Mouse (Mus musculus) hindbrain, embryonic 16.5 days (tissue): ENCODE data around the gene Grm7. TPM values are rescaled to one million over a fixed set of nuclear protein-coding genes. Genes with fewer than 3 reads are reported as not detected.

Source experiments
- ATAC-seq: fragments of 200-750 bp; cut with Nextera tagmentation; 2 replicates; pipeline ENCODE4 v1.8.0; 2017; ENCODE audit warnings: moderate TSS enrichment, moderate library complexity
- H3K27ac ChIP-seq: fragments of 300-500 bp; sonication (generic); 2 replicates; pipeline ENCODE4 v1.5.1; 2014; ENCODE audit warnings: low read depth, mild to moderate bottlenecking, control low read depth, low read length, moderate library complexity
- H3K27me3 ChIP-seq: fragments of 300-500 bp; sonication (generic); replicated peaks from 2 replicates; pipeline ENCODE4 v1.6.1; 2014; ENCODE audit warnings: low read length; ENCODE audit not compliant: control insufficient read depth, insufficient read depth
- H3K36me3 ChIP-seq: fragments of 300-500 bp; sonication (generic); 2 replicates; pipeline ENCODE4 v1.6.1; 2014; ENCODE audit warnings: mild to moderate bottlenecking, low read length, moderate library complexity, mixed read lengths; ENCODE audit not compliant: control insufficient read depth, insufficient read depth
- H3K4me1 ChIP-seq: fragments of 300-500 bp; sonication (generic); 2 replicates; pipeline ENCODE4 v1.6.1; 2014; ENCODE audit warnings: low read depth, low read length; ENCODE audit not compliant: control insufficient read depth, insufficient read depth
- H3K4me2 ChIP-seq: fragments of 300-500 bp; sonication (generic); 2 replicates; pipeline ENCODE4 v1.6.1; 2014; ENCODE audit warnings: mild to moderate bottlenecking, low read length, control low read depth, moderate library complexity
- H3K4me3 ChIP-seq: fragments of 300-500 bp; sonication (generic); 2 replicates; pipeline ENCODE4 v1.5.1; 2014; ENCODE audit warnings: mild to moderate bottlenecking, low read length, control low read depth, moderate library complexity
- H3K9ac ChIP-seq: fragments of 300-500 bp; sonication (generic); 2 replicates; pipeline ENCODE4 v1.6.1; 2014; ENCODE audit warnings: low read depth, mild to moderate bottlenecking, control low read depth, low read length, moderate library complexity
- H3K9me3 ChIP-seq: fragments of 300-500 bp; sonication (generic); 2 replicates; pipeline ENCODE4 v1.6.1; 2014; ENCODE audit warnings: mild to moderate bottlenecking, low read length, moderate library complexity; ENCODE audit not compliant: control insufficient read depth
- WGBS: fragments of 180-500 bp; shearing (Covaris S2); extraction: QIAGEN DNeasy Blood & Tissue Kit; methylation state at CpG from one replicate; pipeline ENCODE4 v1.1.7; 2014; 5-methylcytosine and 5-hydroxymethylcytosine counted together
- polyA plus RNA-seq: library from polyadenylated mRNA; unstranded; fragments of >200 nt; fragmentation: Nextera tagmentation; extraction: Ambion mirVana; gene quantifications from 2 replicates; pipeline ENCODE4 v1.2.1, GENCODE M21; 2015

Gene Grm7
- polyA plus RNA-seq, 1 experiment from 2014 or later: 42.3 TPM

DNA sequence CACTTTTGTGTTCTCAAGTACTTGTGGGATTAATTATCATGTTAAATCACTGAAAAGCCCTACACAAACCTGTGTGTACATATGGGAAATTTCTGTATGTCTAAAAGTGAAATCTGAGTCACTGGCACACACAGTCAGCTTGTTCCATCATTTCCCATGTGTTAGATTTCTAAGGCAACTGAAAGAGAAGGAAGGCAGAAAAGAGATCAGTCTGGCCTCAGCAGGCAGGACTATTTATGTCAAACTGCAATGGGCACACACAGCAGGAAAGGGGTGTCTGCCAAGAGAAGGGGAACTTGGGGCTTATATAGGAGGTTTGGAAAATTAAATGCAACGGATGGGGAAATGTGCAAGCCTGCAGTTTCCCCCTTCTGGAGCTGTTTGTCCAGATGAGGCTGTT is 913.2 kb downstream of the Grm7 start:
- H3K4me3 ChIP-seq: no peak overlapping the region
- H3K27me3 ChIP-seq: no peaks in the 10 kb centered on the region
- H3K36me3 ChIP-seq: no peaks in the 10 kb centered on the region
- H3K9me3 ChIP-seq: no peaks in the 10 kb centered on the region
- H3K4me1 ChIP-seq: no peaks in the 10 kb centered on the region
- 31% methylated on average over 1 of the region's 1 CpGs for WGBS
- ATAC-seq: no peak
- no peak overlapping the region for H3K4me2 ChIP-seq
- no peak overlapping the region for H3K9ac ChIP-seq
- H3K27ac ChIP-seq: no peak overlapping the region

DNA sequence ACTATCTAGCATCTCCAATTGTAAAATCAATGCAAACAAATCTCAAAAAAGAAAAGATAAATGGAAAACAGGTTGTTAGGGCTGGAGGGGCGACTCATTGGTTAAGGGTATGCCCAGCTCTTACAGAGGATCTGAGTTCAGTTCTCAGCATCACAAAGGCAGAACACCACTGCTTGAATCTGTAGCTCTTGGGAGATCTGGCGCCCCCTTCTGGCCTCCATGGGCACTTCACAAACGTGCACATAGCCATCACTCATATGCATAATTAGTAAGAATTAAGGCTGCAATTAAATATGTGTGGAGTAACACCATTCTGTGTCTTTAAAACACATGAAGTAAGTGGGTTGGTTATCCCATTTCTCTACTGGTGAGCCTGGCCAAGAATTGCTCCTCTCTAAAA is 914.1 kb downstream of the Grm7 start:
- ATAC-seq: no peak
- Histone ChIP-seq H3K27me3 (no peaks in the 10 kb centered on the region), H3K4me3 (no peak overlapping the region), H3K27ac (no peak overlapping the region), H3K4me1 (no peaks in the 10 kb centered on the region), H3K9me3 (no peaks in the 10 kb centered on the region), H3K9ac (no peak overlapping the region), H3K36me3 (no peaks in the 10 kb centered on the region), H3K4me2 (no peak overlapping the region)
- 72% methylated on average over 3 of the region's 3 CpGs for WGBS

GRCm38 (mm10) chr6:111561347-111561746 is 916.0 kb downstream of the Grm7 start:
- H3K4me3 ChIP-seq: no peak overlapping the region
- no peaks in the 10 kb centered on the region for H3K36me3 ChIP-seq
- WGBS: 89% methylated on average over 7 of the region's 7 CpGs
- no peak overlapping the region for H3K9ac ChIP-seq
- H3K4me2 ChIP-seq: no peak overlapping the region
- ATAC-seq: no peak
- H3K4me1 ChIP-seq: no peaks in the 10 kb centered on the region
- H3K27me3 ChIP-seq: no peaks in the 10 kb centered on the region
- H3K27ac ChIP-seq: no peak overlapping the region
- H3K9me3 ChIP-seq: no peaks in the 10 kb centered on the region

DNA sequence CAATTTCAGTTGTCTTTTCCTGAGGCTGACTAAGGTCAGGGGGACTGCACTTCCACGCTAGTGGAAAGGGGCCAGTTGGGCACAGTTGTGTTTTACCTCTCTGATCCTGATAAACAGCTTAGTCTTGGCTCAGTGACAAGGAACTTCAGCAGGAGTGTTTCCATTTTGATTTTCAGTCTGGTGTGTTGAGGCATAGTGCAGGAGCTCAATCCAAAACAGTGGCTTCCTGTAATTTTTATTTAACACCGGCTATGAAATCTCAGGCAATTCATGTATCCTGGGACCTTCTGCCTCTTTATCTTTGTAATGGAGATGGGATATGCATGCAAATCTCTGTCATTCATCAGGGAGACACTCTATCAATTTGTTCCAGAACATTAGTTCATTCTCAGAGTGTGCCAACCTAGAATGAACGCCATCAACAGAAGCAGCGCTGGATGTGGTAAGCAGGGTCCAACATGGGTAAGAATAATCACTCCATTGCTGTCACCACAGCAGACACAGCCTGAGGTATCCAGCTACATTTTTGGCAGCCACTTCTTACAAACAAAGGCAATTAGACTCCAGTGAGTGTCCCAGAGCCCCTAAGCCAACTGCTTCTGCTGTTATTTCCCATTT is 926.2 kb downstream of the Grm7 start:
- H3K27ac ChIP-seq: no peak overlapping the region
- no peak overlapping the region for H3K4me3 ChIP-seq
- no peaks in the 10 kb centered on the region for H3K36me3 ChIP-seq
- H3K27me3 ChIP-seq: no peaks in the 10 kb centered on the region
- ATAC-seq: peak; percentile 63
- no peaks in the 10 kb centered on the region for H3K4me1 ChIP-seq
- H3K9ac ChIP-seq: no peak overlapping the region
- no peaks in the 10 kb centered on the region for H3K9me3 ChIP-seq
- no peak overlapping the region for H3K4me2 ChIP-seq
- WGBS: 44% methylated on average over 4 of the region's 4 CpGs

GRCm38 (mm10) chr6:111584851-111585250 is 939.5 kb downstream of the Grm7 start:
- Histone ChIP-seq H3K9ac (no peak overlapping the region), H3K27ac (no peak overlapping the region), H3K27me3 (no peaks in the 10 kb centered on the region), H3K4me2 (no peak overlapping the region), H3K36me3 (no peaks in the 10 kb centered on the region), H3K9me3 (no peaks in the 10 kb centered on the region), H3K4me3 (no peak overlapping the region), H3K4me1 (peaks cover 3% of the 10 kb centered on the region; the same call in 1 of the 2 replicates)
- no peak for ATAC-seq
- WGBS: 77% methylated on average over 2 of the region's 2 CpGs

DNA sequence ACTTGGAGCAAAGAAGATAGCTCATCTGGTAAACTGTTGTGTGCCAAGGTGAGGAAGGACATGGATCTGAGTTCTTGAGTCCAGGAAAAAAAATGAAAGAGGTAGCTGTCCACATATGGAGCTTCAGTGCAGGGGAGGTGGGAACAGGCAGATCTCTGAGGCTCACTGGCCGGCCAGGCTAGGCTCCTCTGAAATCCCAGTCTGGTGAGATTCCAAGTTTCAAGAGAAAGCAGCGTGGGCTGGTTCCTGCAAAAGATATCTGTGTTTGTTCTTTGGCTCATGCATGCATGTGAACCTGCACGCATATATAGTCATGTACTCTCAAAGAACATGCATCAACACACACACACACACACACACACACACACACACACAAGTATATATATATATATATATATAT is 942.2 kb downstream of the Grm7 start:
- no peaks in the 10 kb centered on the region for H3K9me3 ChIP-seq
- no peak overlapping the region for H3K4me2 ChIP-seq
- no peak overlapping the region for H3K9ac ChIP-seq
- no peak overlapping the region for H3K27ac ChIP-seq
- ATAC-seq: no peak
- no peaks in the 10 kb centered on the region for H3K36me3 ChIP-seq
- no peak overlapping the region for H3K4me3 ChIP-seq
- 85% methylated on average over 3 of the region's 3 CpGs for WGBS
- peaks cover 3% of the 10 kb centered on the region; the same call in 1 of the 2 replicates for H3K4me1 ChIP-seq
- H3K27me3 ChIP-seq: no peaks in the 10 kb centered on the region

DNA sequence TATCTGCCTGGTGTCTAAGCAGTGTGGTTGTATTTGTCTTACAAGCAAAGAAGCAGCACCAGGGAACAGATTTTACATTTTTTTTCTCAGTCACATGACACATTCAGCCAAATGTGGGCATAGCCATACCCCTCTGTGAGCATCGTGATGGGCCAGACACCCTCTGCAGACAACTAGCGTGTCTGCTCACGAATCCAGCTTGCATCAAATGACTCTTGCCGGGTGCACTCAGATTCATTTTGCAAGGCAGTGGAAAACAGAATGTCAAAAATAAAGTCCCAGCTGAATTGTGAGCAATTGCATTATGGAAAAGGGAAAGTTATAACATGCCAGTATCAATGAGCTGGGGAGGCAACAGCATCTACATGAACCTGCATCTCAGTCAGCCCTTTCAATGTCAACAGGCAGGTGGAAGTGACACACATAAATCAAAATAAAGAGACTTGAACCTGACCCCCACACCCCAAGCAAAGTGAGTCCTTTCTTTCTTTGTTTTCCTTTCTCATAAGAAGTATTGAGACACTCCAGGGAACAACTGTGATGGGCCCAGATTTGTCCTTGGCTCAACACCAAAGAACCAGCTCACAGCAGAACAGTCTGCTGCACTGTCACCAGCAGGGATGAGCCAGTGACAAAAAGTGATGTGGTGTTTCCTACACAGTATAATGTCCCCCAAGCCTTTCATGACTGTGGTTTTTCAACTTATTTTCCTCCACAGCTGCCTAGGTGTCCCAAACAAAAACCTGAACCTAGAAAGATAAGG is 956.7 kb downstream of the Grm7 start:
- Histone ChIP-seq H3K27ac (no peak overlapping the region), H3K9ac (no peak overlapping the region), H3K4me2 (no peak overlapping the region), H3K4me3 (no peak overlapping the region), H3K27me3 (no peaks in the 10 kb centered on the region), H3K9me3 (no peaks in the 10 kb centered on the region), H3K36me3 (no peaks in the 10 kb centered on the region), H3K4me1 (no peaks in the 10 kb centered on the region)
- no peak for ATAC-seq
- WGBS: 78% methylated on average over 4 of the region's 4 CpGs

GRCm38 (mm10) chr6:111610396-111610795 is 965.0 kb downstream of the Grm7 start:
- H3K4me3 ChIP-seq: no peak overlapping the region
- H3K27me3 ChIP-seq: no peaks in the 10 kb centered on the region
- no peak overlapping the region for H3K9ac ChIP-seq
- H3K27ac ChIP-seq: no peak overlapping the region
- H3K4me2 ChIP-seq: no peak overlapping the region
- H3K4me1 ChIP-seq: no peaks in the 10 kb centered on the region
- no peaks in the 10 kb centered on the region for H3K36me3 ChIP-seq
- H3K9me3 ChIP-seq: no peaks in the 10 kb centered on the region
- ATAC-seq: no peak
- 81% methylated on average over 3 of the region's 3 CpGs for WGBS

- H3K36me3 ChIP-seq: no peaks in the 10 kb centered on the region
- no peaks in the 10 kb centered on the region for H3K9me3 ChIP-seq
- no peaks in the 10 kb centered on the region for H3K27me3 ChIP-seq
- no peak overlapping the region for H3K27ac ChIP-seq
- ATAC-seq: no peak
- no peak overlapping the region for H3K4me2 ChIP-seq
- H3K4me3 ChIP-seq: no peak overlapping the region
- H3K4me1 ChIP-seq: no peaks in the 10 kb centered on the region
- H3K9ac ChIP-seq: no peak overlapping the region
Observed at GRCm38 (mm10) chr6:111613834-111614233, 968.5 kb downstream of the Grm7 start.
